Mouse (Mus musculus) stomach, adult 2 months (tissue): ENCODE measurements around the gene Phldb3. TPM values are rescaled to one million over a fixed set of nuclear protein-coding genes. Genes with fewer than 3 reads are reported as not detected.

ENCODE experiments used
- polyA plus RNA-seq: library from polyadenylated mRNA; depleted of rRNA; stranded (reverse); fragments of >200 nt; gene quantifications from 2 replicates; pipeline ENCODE4 v1.2.3, GENCODE M21; 2012; rRNA removed

Phldb3 gene
- polyA plus RNA-seq, result 5.6 and 8.8 TPM in 2 replicates

DNA sequence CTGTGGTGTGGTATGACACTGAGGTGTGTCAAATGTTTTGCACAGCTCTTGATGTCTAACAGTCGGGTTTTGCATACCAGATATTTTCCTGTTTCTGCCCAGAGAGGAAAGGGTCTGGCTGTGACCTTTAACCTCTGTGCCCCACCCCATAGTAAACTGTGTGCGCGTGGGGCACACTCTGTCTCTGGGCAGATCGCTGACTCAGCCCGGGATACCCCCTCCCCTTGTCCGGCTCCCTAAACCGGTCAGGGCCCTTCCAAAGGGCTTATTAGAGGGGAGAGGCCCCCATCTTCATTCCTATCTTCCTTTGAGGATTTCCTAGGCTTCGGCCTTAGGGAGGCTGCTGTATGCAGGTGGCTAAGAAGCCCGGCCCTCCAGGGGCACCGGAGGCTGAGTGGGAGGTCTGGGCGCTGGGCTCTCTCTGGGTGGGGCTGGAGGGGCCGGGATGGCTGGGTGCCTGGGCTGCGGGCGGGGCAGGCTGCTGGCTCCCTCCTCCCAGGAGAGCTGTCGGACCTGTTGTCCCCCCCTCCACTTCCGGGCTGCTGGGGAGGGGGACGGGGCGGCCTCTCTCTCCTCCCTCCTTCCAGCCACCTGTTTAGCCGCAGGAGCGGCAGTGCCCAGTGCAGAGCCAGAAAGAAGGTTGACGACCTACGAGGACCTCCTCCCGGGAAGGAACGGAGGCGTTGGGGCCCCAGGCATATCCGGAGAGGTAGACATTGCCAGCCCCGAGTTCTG lies at the start of gene Phldb3:
Gene Phldb3, plus strand, starts transcription at position 620 of the 735 bp plus-strand sequence.

DNA sequence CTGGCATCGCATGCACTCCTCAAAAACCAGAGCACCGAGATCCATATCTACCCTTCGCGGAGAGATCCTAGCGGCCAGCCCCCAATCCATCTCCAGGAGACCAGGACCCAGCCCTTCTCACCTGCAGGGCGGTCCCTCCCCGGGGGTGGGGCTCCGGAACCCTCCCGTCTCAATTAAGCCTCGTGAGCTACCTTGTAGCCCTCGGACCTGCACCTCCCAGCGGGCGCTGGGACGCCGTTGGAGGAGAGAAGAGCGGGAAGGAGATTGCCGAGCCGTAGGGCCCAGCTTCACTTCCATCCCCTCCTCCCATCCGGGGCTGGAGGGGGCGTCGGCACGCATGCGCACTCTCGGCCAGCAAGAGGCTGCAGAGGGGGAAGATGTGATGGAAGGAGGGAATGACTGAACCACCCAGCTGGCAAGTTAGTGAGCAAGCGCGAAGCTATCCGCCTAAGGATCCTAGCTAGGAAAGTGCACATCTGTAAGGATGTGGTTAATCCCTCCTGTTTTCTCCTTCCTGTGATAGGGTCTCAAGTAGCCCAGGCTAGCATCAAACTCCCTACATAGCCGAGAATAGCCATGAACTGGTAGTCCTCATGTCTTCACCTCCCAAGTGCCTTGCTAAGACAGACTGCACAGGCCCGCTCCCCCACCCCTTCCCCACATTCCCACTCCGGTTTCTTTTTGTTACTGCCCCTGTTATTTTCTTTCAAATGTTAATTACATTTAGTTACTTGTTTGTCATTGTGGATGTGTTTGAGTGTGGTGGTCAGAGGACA lies 23.0 kb upstream of the Phldb3 start, which contains the start of the genes Ethe1 and Zfp575:
Gene Ethe1, plus strand, starts transcription at position 214 of the 776 bp plus-strand sequence.
Gene Zfp575, minus strand, starts transcription at position 312 of the 776 bp plus-strand sequence.

DNA sequence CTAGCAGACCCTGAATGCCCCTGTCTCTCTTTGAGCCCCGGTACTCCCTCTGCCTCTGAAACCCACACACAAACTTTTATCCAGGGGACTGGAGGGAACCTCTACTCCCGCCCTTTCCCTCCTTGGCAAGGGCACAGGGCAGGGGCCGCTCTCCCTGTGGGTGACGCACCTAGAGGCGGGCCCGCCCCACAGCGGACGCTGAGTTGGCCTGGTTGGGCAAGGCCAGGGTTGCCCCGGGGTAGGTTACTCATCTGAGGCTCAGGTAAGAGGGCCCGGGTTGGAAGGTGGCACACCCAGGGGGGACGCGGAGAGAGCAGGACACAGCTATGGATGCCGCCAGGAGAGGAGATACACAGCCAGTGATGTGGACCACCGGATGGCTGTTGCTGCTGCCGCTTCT lies 25.7 kb downstream of the Phldb3 start, which contains the start of gene Lypd3:
Gene Lypd3, plus strand, starts transcription at position 287 of the 400 bp plus-strand sequence.

DNA sequence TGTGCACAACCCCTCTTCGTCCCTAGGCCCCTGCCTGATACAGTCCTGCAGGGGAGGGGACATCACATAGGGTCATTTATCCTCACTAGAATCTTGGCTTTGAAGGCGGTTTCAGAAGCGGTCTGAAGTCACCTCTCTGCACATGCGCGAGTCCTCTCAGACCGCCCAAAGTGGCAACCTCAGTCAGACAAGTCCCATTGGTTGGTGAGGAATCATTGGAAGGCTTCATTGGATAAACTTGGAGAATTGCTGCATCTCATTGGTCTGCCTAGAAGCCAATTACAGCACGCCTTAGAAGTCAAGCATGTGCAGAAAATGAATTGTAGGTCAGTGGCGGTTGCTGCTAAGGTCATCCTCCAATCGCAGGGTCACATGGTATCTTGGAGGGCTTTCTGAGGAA lies 66.0 kb downstream of the Phldb3 start, which contains the start of gene Tex101:
Gene Tex101, minus strand, starts transcription at position 101 of the 400 bp plus-strand sequence.

Other genes starting within 250 kb of the Phldb3 start
- 39.3 and 74.6 TPM in 2 replicates for gene Kcnn4, start 240.5 kb upstream of the Phldb3 start, polyA plus RNA-seq
- gene Smg9, start 211.1 kb upstream of the Phldb3 start, polyA plus RNA-seq, result 32.6 and 35.9 TPM in 2 replicates
- gene Irgc1, start 158.5 kb upstream of the Phldb3 start, polyA plus RNA-seq, result 0.03 and 0.04 TPM in 2 replicates
- gene Plaur, start 148.3 kb upstream of the Phldb3 start, polyA plus RNA-seq, result 16.9 and 29.3 TPM in 2 replicates
- gene Cadm4, start 128.7 kb upstream of the Phldb3 start, polyA plus RNA-seq, result 8.2 and 13.7 TPM in 2 replicates
- gene Zfp428, start 103.8 kb upstream of the Phldb3 start, polyA plus RNA-seq, result 14.6 and 33.0 TPM in 2 replicates
- not detected in 2 replicates for gene AC161166.1, start 98.3 kb upstream of the Phldb3 start, polyA plus RNA-seq
- 8.1 and 9.0 TPM in 2 replicates for gene Irgq, start 80.1 kb upstream of the Phldb3 start, polyA plus RNA-seq
- gene Pinlyp, start 64.6 kb upstream of the Phldb3 start, polyA plus RNA-seq, result 37.2 and 46.2 TPM in 2 replicates
- 16.4 and 20.3 TPM in 2 replicates for gene Xrcc1, start 64.5 kb upstream of the Phldb3 start, polyA plus RNA-seq
- gene Ethe1, start 23.2 kb upstream of the Phldb3 start, polyA plus RNA-seq, result 167 and 181 TPM in 2 replicates
- gene Zfp575, start 23.1 kb upstream of the Phldb3 start, polyA plus RNA-seq, result 1.9 and 3.4 TPM in 2 replicates
- gene Lypd3, start 25.8 kb downstream of the Phldb3 start, polyA plus RNA-seq, result 168 and 173 TPM in 2 replicates
- gene Tex101, start 65.9 kb downstream of the Phldb3 start, polyA plus RNA-seq, result not detected in 2 replicates
- gene BC049730, start 98.5 kb downstream of the Phldb3 start, polyA plus RNA-seq, result not detected in 2 replicates
- gene Gm4763, start 116.1 kb downstream of the Phldb3 start, polyA plus RNA-seq, result not detected in 2 replicates
- gene Cd177, start 149.5 kb downstream of the Phldb3 start, polyA plus RNA-seq, result 2.9 and 3.4 TPM in 2 replicates
- gene Ceacam10, start 166.4 kb downstream of the Phldb3 start, polyA plus RNA-seq, result 3.0 and 3.4 TPM in 2 replicates